Mouse (Mus musculus): Measurements from ENCODE around the gene Lgmn. TPM values are rescaled to one million over a fixed set of nuclear protein-coding genes. Genes with fewer than 3 reads are reported as not detected.

Lgmn gene
- total and polyA plus RNA-seq, 3 experiments, result 38.5 to 49.9 (median 42.6) TPM

GRCm38 (mm10) chr12:102456467-102457193 lies 17.0 kb upstream of the Lgmn start (continued):
- TF ChIP-seq TBP (conservative IDR thresholded peaks at IDR 0.05; ENCODE audit: low read depth, low read length), result no peak

GRCm38 (mm10) chr12:102453581-102453980 lies 14.0 kb upstream of the Lgmn start:
- H3K9me3 ChIP-seq (replicated peaks; ENCODE audit: low read length), result no peaks in the 10 kb centered on the region
- no peaks in the 10 kb centered on the region for H3K79me2 ChIP-seq (replicated peaks; ENCODE audit: control insufficient read depth, extremely low read depth, insufficient read depth, poor library complexity, severe bottlenecking)
- no peak overlapping the region for H3K9ac ChIP-seq (ENCODE audit: insufficient read depth, low read depth)
- peak; percentile 88 for TF ChIP-seq IRF4 (IDR thresholded peaks at IDR 0.05; ENCODE audit: low read depth, low read length)
- no peak for TF ChIP-seq ZC3H11A (IDR thresholded peaks at IDR 0.05; ENCODE audit: low read depth, low read length)
- TF ChIP-seq ZNF384 (IDR thresholded peaks at IDR 0.05; ENCODE audit: low read depth, low read length), result no peak
- peak; percentile 96 for TF ChIP-seq BHLHE40 (IDR thresholded peaks at IDR 0.05; ENCODE audit: low read depth, low read length)
- TF ChIP-seq ETS1 (conservative IDR thresholded peaks at IDR 0.05; ENCODE audit: low read depth, low read length), result peak; percentile 93
- 0 out of 2 replicates have a peak, but pooled peaks have one; percentile 48 for TF ChIP-seq MXI1 (IDR thresholded peaks at IDR 0.05; ENCODE audit: low read depth, low read length)
- peak; percentile 23 for TF ChIP-seq USF1 (IDR thresholded peaks at IDR 0.05; ENCODE audit: low read depth, low read length)
- TF ChIP-seq MEF2A (IDR thresholded peaks at IDR 0.05; ENCODE audit: borderline replicate concordance, low read depth, low read length), result peak; percentile 76; the same call in 1 of the 2 replicates
- no peak for TF ChIP-seq MAZ (IDR thresholded peaks at IDR 0.05; ENCODE audit: low read depth, low read length)
- no peak for TF ChIP-seq POLR2A (IDR thresholded peaks at IDR 0.05; ENCODE audit: low read depth, low read length)
- peak; percentile 63; the same call in 1 of the 2 replicates for TF ChIP-seq RCOR1 (conservative IDR thresholded peaks at IDR 0.05; ENCODE audit: low read depth, low read length)
- no peak for TF ChIP-seq UBTF (IDR thresholded peaks at IDR 0.05; ENCODE audit: low read depth, low read length)
- no peak for TF ChIP-seq ZMIZ1 (IDR thresholded peaks at IDR 0.05; ENCODE audit: low read depth, low read length)
- no peak for TF ChIP-seq MAFK (IDR thresholded peaks at IDR 0.05; ENCODE audit: insufficient replicate concordance, low read length)
- TF ChIP-seq PAX5 (IDR thresholded peaks at IDR 0.05; ENCODE audit: low read length), result no peak
- TF ChIP-seq CHD1 (IDR thresholded peaks at IDR 0.05; ENCODE audit: low read depth, low read length), result no peak
- TF ChIP-seq JUN (IDR thresholded peaks at IDR 0.05; ENCODE audit: insufficient read depth, low read depth, low read length), result 0 out of 2 replicates have a peak, but pooled peaks have one; percentile 10
- no peak for TF ChIP-seq HCFC1 (IDR thresholded peaks at IDR 0.05; ENCODE audit: low read depth, low read length)
- peak; percentile 89 for TF ChIP-seq EP300 (IDR thresholded peaks at IDR 0.05; ENCODE audit: low read length)
- no peak for TF ChIP-seq E2F4 (IDR thresholded peaks at IDR 0.05; ENCODE audit: insufficient replicate concordance, low read depth, low read length)
- TF ChIP-seq NRF1 (IDR thresholded peaks at IDR 0.05; ENCODE audit: low read depth, low read length), result no peak
- TF ChIP-seq USF2 (conservative IDR thresholded peaks at IDR 0.05; ENCODE audit: low read depth, low read length), result no peak
- TF ChIP-seq ZKSCAN1 (IDR thresholded peaks at IDR 0.05; ENCODE audit: borderline replicate concordance, low read depth, low read length), result no peak
- TF ChIP-seq POLR2AphosphoS2 (IDR thresholded peaks at IDR 0.05; ENCODE audit: low read depth, low read length), result no peak
- TF ChIP-seq CTCF (conservative IDR thresholded peaks at IDR 0.05 in 1 of 2, IDR thresholded peaks at IDR 0.05 in 1 of 2; ENCODE audit: low read depth in 2 of 2, low read length in 2 of 2), result no peak
- TF ChIP-seq SMC3 (IDR thresholded peaks at IDR 0.05; ENCODE audit: low read depth, low read length), result no peak
- peak; percentile 48; the same call in 1 of the 2 replicates for TF ChIP-seq MAX (IDR thresholded peaks at IDR 0.05; ENCODE audit: low read length)
- peak; percentile 70; the same call in 1 of the 2 replicates for TF ChIP-seq TCF12 (IDR thresholded peaks at IDR 0.05; ENCODE audit: low read depth, low read length)
- peak; percentile 75; the same call in 1 of the 2 replicates for TF ChIP-seq JUND (conservative IDR thresholded peaks at IDR 0.05; ENCODE audit: low read depth, low read length)
- TF ChIP-seq ELF1 (IDR thresholded peaks at IDR 0.05; ENCODE audit: low read depth, low read length), result peak; percentile 82
- TF ChIP-seq SIN3A (IDR thresholded peaks at IDR 0.05; ENCODE audit: low read length), result 0 out of 2 replicates have a peak, but pooled peaks have one; percentile 36
- no peak for TF ChIP-seq KAT2A (IDR thresholded peaks at IDR 0.05; ENCODE audit: insufficient replicate concordance, low read length)
- TF ChIP-seq RAD21 (IDR thresholded peaks at IDR 0.05; ENCODE audit: low read depth, low read length), result no peak
- peak; percentile 48; the same call in 1 of the 2 replicates for TF ChIP-seq MYC (IDR thresholded peaks at IDR 0.05; ENCODE audit: low read depth, low read length)
- H3K27me3 ChIP-seq (replicated peaks), result no peaks in the 10 kb centered on the region
- no peak overlapping the region for H3K4me3 ChIP-seq (replicated peaks in 1 of 3; ENCODE audit: low read depth in 2 of 3, low read length in 2 of 3, poor library complexity in 1 of 3)
- H3K4me1 ChIP-seq (ENCODE audit: control insufficient read depth in 1 of 2, insufficient read depth in 2 of 2), result peaks cover 20 to 58% of the 10 kb centered on the region in 2 experiments
- peak; percentile 88 for DNase-seq (ENCODE audit: extremely low read depth)
- peak overlapping the region; percentile 50; the same call in 1 of the 2 replicates for H3K27ac ChIP-seq (ENCODE audit: insufficient read depth, low read depth)
- in situ Hi-C loops (cut with MboI; ENCODE audit: low pct_ligation_motif_present, low pct_unique_long_range_greater_than_20kb, low sequenced_read_pairs), result loop anchor here (5.0 kb wide), 1 partner anchor 56 kb away; no protein-coding TSS in a partner anchor
- H3K36me3 ChIP-seq (replicated peaks in 1 of 2; ENCODE audit: control insufficient read depth in 1 of 2, insufficient read depth in 1 of 2, low read length in 1 of 2), result no peaks in the 10 kb centered on the region
- H3K4me2 ChIP-seq (ENCODE audit: insufficient read depth, low read depth, poor library complexity, severe bottlenecking), result peak overlapping the region; percentile 33
- dilution Hi-C loops (cut with MboI; ENCODE audit: extremely low pct_ligation_motif_present, extremely low pct_unique_long_range_greater_than_20kb, low sequenced_read_pairs), result no loop called here

All from CH12.LX (cell line).